Mouse (Mus musculus): ENCODE measurements around the gene Grik4. TPM values are rescaled to one million over a fixed set of nuclear protein-coding genes. Genes with fewer than 3 reads are reported as not detected.

Gene Grik4
- total RNA-seq, 2 experiments from 2014 or later, result 0.72 TPM; not detected in 1

- ATAC-seq (replicated peaks; ENCODE audit: poor library complexity, severe bottlenecking), result peak; percentile 76
These were observed 472.2 kb downstream of the Grik4 start for GRCm38 (mm10) chr9:42471921-42472747.

- peak; percentile 60 for ATAC-seq (replicated peaks; ENCODE audit: poor library complexity, severe bottlenecking)
These were observed 473.1 kb downstream of the Grik4 start for GRCm38 (mm10) chr9:42471214-42471613.

- no peak for ATAC-seq (replicated peaks; ENCODE audit: poor library complexity, severe bottlenecking)
These were observed 475.0 kb downstream of the Grik4 start for GRCm38 (mm10) chr9:42469323-42469722.

- ATAC-seq (replicated peaks; ENCODE audit: poor library complexity, severe bottlenecking), result peak; percentile 43
These were observed 475.9 kb downstream of the Grik4 start for GRCm38 (mm10) chr9:42468360-42468759.

Other genes with a start within 250 kb of the Grik4 start
- 0.06 and 0.28 TPM in 2 replicates for gene Arhgef12, start 162.7 kb upstream of the Grik4 start, total RNA-seq (2014; fragmentation: Nextera tagmentation)
- gene Arhgef12, start 162.7 kb upstream of the Grik4 start, total RNA-seq (2017), result 0.39 and 0.62 TPM in 2 replicates
- not detected in 2 replicates for gene Tmem136, start 172.1 kb upstream of the Grik4 start, total RNA-seq (2014; fragmentation: Nextera tagmentation)
- gene Tmem136, start 172.1 kb upstream of the Grik4 start, total RNA-seq (2017), result not detected in 2 replicates